Mouse (Mus musculus) CH12.LX (cell line): ENCODE results near the gene Rubcnl. TPM values are rescaled to one million over a fixed set of nuclear protein-coding genes. Genes with fewer than 3 reads are reported as not detected.

Experiments used
- DNase-seq: peaks from one replicate; pipeline ENCODE4 v3.0.0-alpha.2; 2013; ENCODE audit errors: extremely low read depth
- H3K27ac ChIP-seq: 2 replicates; pipeline ENCODE4 v1.5.1; 2012; ENCODE audit warnings: low read depth, mild to moderate bottlenecking, control low read depth, moderate library complexity; ENCODE audit not compliant: insufficient read depth
- H3K27me3 ChIP-seq: replicated peaks from 2 replicates; pipeline ENCODE3; 2012; ENCODE audit warnings: inconsistent platforms
- H3K36me3 ChIP-seq, 2 experiments: replicated peaks in 1 of 2; 2 replicates each; pipeline versions ENCODE3 to v1.6.1; 2012; ENCODE audit warnings: inconsistent platforms in 1 of 2, low read length in 1 of 2, mild to moderate bottlenecking in 1 of 2, mixed read lengths in 1 of 2, moderate library complexity in 1 of 2; ENCODE audit not compliant: control insufficient read depth in 1 of 2, insufficient read depth in 1 of 2
- H3K4me1 ChIP-seq, 2 experiments: 2 replicates each; pipeline ENCODE4 v1.6.1; 2012; ENCODE audit warnings: inconsistent platforms in 1 of 2, moderate library complexity in 1 of 2; ENCODE audit not compliant: insufficient read depth in 2 of 2, control insufficient read depth in 1 of 2
- H3K4me2 ChIP-seq: 2 replicates; pipeline ENCODE4 v1.6.1; 2012; ENCODE audit warnings: low read depth, mild to moderate bottlenecking, control low read depth; ENCODE audit not compliant: poor library complexity, insufficient read depth, severe bottlenecking
- H3K4me3 ChIP-seq, 3 experiments: fragments of 150-350 bp in 1 of 3; sonication (generic) in 1 of 3; replicated peaks in 1 of 3; 2 replicates each; pipeline versions ENCODE3 to v1.5.1; 2011 to 2012; ENCODE audit warnings: low read depth in 2 of 3, low read length in 2 of 3, mild to moderate bottlenecking in 2 of 3, moderate library complexity in 2 of 3, control low read depth in 1 of 3, improper control_type of control experiment in 1 of 3, inconsistent platforms in 1 of 3, mixed read lengths in 1 of 3; ENCODE audit not compliant: poor library complexity in 1 of 3
- H3K79me2 ChIP-seq: replicated peaks from 2 replicates; pipeline ENCODE4 v1.6.1; 2012; ENCODE audit warnings: mild to moderate bottlenecking, moderate library complexity; ENCODE audit not compliant: control insufficient read depth, poor library complexity, insufficient read depth, severe bottlenecking; ENCODE audit errors: extremely low read depth
- H3K9ac ChIP-seq: 2 replicates; pipeline ENCODE4 v1.6.1; 2012; ENCODE audit warnings: low read depth, mild to moderate bottlenecking, control low read depth, moderate library complexity; ENCODE audit not compliant: insufficient read depth
- H3K9me3 ChIP-seq: replicated peaks from 2 replicates; pipeline ENCODE3; 2012; ENCODE audit warnings: low read length, inconsistent platforms, mixed read lengths
- BHLHE40 ChIP-seq: IDR thresholded peaks from 2 replicates; pipeline ENCODE4 v1.6.1; 2011; ENCODE audit warnings: mild to moderate bottlenecking, low read depth, low read length, improper control_type of control experiment
- CHD2 ChIP-seq: IDR thresholded peaks from 2 replicates; pipeline ENCODE4 v1.6.1; 2011; ENCODE audit warnings: low read length, improper control_type of control experiment
- CTCF ChIP-seq, 2 experiments: IDR thresholded peaks in 1 of 2; conservative IDR thresholded peaks in 1 of 2; 2 replicates each; pipeline ENCODE4 v1.5.1; 2011 to 2012; ENCODE audit warnings: low read depth in 2 of 2, low read length in 2 of 2, improper control_type of control experiment in 1 of 2, inconsistent platforms in 1 of 2, mild to moderate bottlenecking in 1 of 2, moderate library complexity in 1 of 2
- E2F4 ChIP-seq: IDR thresholded peaks from 2 replicates; pipeline ENCODE4 v1.6.1; 2011; ENCODE audit warnings: low read depth, low read length, improper control_type of control experiment; ENCODE audit not compliant: insufficient replicate concordance
- ELF1 ChIP-seq: IDR thresholded peaks from 2 replicates; pipeline ENCODE4 v1.6.1; 2014; ENCODE audit warnings: low read depth, mild to moderate bottlenecking, inconsistent platforms, low read length, improper control_type of control experiment
- EP300 ChIP-seq: IDR thresholded peaks from 2 replicates; pipeline ENCODE4 v1.6.1; 2011; ENCODE audit warnings: low read length, improper control_type of control experiment
- ETS1 ChIP-seq: conservative IDR thresholded peaks from 2 replicates; pipeline ENCODE4 v1.6.1; 2012; ENCODE audit warnings: low read depth, mild to moderate bottlenecking, inconsistent platforms, low read length, improper control_type of control experiment, moderate library complexity
- GABPA ChIP-seq: IDR thresholded peaks from 2 replicates; pipeline ENCODE4 v1.6.1; 2012; ENCODE audit warnings: low read depth, low read length, improper control_type of control experiment, inconsistent platforms; ENCODE audit not compliant: insufficient replicate concordance
- HCFC1 ChIP-seq: IDR thresholded peaks from 2 replicates; pipeline ENCODE4 v1.6.1; 2012; ENCODE audit warnings: low read depth, mild to moderate bottlenecking, inconsistent platforms, low read length, improper control_type of control experiment
- JUND ChIP-seq: conservative IDR thresholded peaks from 2 replicates; pipeline ENCODE4 v1.6.1; 2011; ENCODE audit warnings: low read depth, low read length, improper control_type of control experiment
- MEF2A ChIP-seq: IDR thresholded peaks from 2 replicates; pipeline ENCODE4 v1.6.1; 2014; ENCODE audit warnings: low read depth, mild to moderate bottlenecking, inconsistent platforms, low read length, improper control_type of control experiment, borderline replicate concordance
- MYC ChIP-seq: IDR thresholded peaks from 2 replicates; pipeline ENCODE4 v1.6.1; 2011; ENCODE audit warnings: low read depth, mild to moderate bottlenecking, improper control_type of control experiment, low read length
- NRF1 ChIP-seq: IDR thresholded peaks from 2 replicates; pipeline ENCODE4 v1.6.1; 2014; ENCODE audit warnings: low read depth, mild to moderate bottlenecking, inconsistent platforms, low read length, improper control_type of control experiment, moderate library complexity
- PAX5 ChIP-seq: IDR thresholded peaks from 2 replicates; pipeline ENCODE4 v1.6.1; 2012; ENCODE audit warnings: low read length, inconsistent platforms, mixed read lengths
- POLR2AphosphoS2 ChIP-seq: IDR thresholded peaks from 2 replicates; pipeline ENCODE4 v1.6.1; 2011; ENCODE audit warnings: low read depth, low read length, improper control_type of control experiment
- RAD21 ChIP-seq: IDR thresholded peaks from 2 replicates; pipeline ENCODE4 v1.6.1; 2011; ENCODE audit warnings: low read depth, mild to moderate bottlenecking, low read length, improper control_type of control experiment, moderate library complexity
- SIN3A ChIP-seq: IDR thresholded peaks from 2 replicates; pipeline ENCODE4 v1.6.1; 2012; ENCODE audit warnings: low read length, improper control_type of control experiment, inconsistent platforms
- SMC3 ChIP-seq: IDR thresholded peaks from 2 replicates; pipeline ENCODE4 v1.6.1; 2011; ENCODE audit warnings: low read depth, low read length, improper control_type of control experiment
- TCF12 ChIP-seq: IDR thresholded peaks from 2 replicates; pipeline ENCODE4 v1.6.1; 2014; ENCODE audit warnings: low read depth, mild to moderate bottlenecking, inconsistent platforms, low read length, improper control_type of control experiment
- USF2 ChIP-seq: conservative IDR thresholded peaks from 2 replicates; pipeline ENCODE4 v1.6.1; 2011; ENCODE audit warnings: low read depth, low read length, improper control_type of control experiment
- ZC3H11A ChIP-seq: IDR thresholded peaks from 2 replicates; pipeline ENCODE4 v1.6.1; 2012; ENCODE audit warnings: low read depth, mild to moderate bottlenecking, inconsistent platforms, low read length, improper control_type of control experiment
- dilution Hi-C: fragments of 300-500 bp; cut with MboI; formaldehyde crosslinking; loops from 2 replicates; pipeline ENCODE4 v1.14.3; 2020; ENCODE audit warnings: low sequenced_read_pairs; ENCODE audit not compliant: extremely low pct_unique_long_range_greater_than_20kb, extremely low pct_ligation_motif_present
- in situ Hi-C: fragments of 300-500 bp; cut with MboI; formaldehyde crosslinking; loops from 3 replicates; pipeline ENCODE4 v1.14.3; 2019; ENCODE audit warnings: low sequenced_read_pairs, low pct_ligation_motif_present, low pct_unique_long_range_greater_than_20kb, mixed read lengths
- polyA plus RNA-seq: library from polyadenylated mRNA; unstranded; fragments of >175 nt; gene quantifications from 2 replicates; pipeline ENCODE4 v1.2.1, GENCODE M21; 2012; ENCODE audit warnings: low read depth; ENCODE audit not compliant: insufficient read length
- total RNA-seq, 2 experiments: library from RNA; depleted of rRNA; stranded (reverse); fragments of 300-350 nt in 1 of 2; fragments of >200 nt in 1 of 2; gene quantifications; 2 replicates each; pipeline ENCODE4 v1.2.3; 2012 to 2014

Gene Rubcnl
- total and polyA plus RNA-seq, 3 experiments = 24.7 to 27.2 (median 24.9) TPM

GRCm38 (mm10) chr14:75056861-75057431 is 41.1 kb downstream of the Rubcnl start (continued):
- peak; percentile 99 for TF ChIP-seq MYC
- no peak for TF ChIP-seq GABPA
- TF ChIP-seq E2F4 = no peak
- no peak for TF ChIP-seq USF2
- TF ChIP-seq MEF2A = peak; percentile 72
- peak; percentile 90 for TF ChIP-seq ETS1
- peak; percentile 67 for TF ChIP-seq TCF12
- no peak for TF ChIP-seq CTCF (conservative IDR thresholded peaks at IDR 0.05 in 1 of 2, IDR thresholded peaks at IDR 0.05 in 1 of 2; ENCODE audit: low read depth in 2 of 2, low read length in 2 of 2)
- TF ChIP-seq POLR2AphosphoS2 = no peak
- peak; percentile 93 for TF ChIP-seq SIN3A
- TF ChIP-seq EP300 = peak; percentile 94
- no peak for TF ChIP-seq PAX5
- peak; percentile 79 for TF ChIP-seq ELF1
- TF ChIP-seq HCFC1 = peak; percentile 48

GRCm38 (mm10) chr14:75060562-75060961 is 44.7 kb downstream of the Rubcnl start:
- Histone ChIP-seq H3K4me1 (peaks cover 28 to 64% of the 10 kb centered on the region in 2 experiments), H3K9me3 (no peaks in the 10 kb centered on the region), H3K27ac (no peak overlapping the region), H3K4me2 (no peak overlapping the region), H3K79me2 (no peaks in the 10 kb centered on the region), H3K4me3 (no peak overlapping the region), H3K36me3 (peaks cover 0 to 36% of the 10 kb centered on the region in 2 experiments), H3K27me3 (no peaks in the 10 kb centered on the region), H3K9ac (no peak overlapping the region)
- dilution Hi-C loops (no loop called here), in situ Hi-C loops (loop anchor here (25.0 kb wide), 1 partner anchor 652 kb away; no protein-coding TSS in a partner anchor)
- peak; percentile 74 for DNase-seq
- TF ChIP-seq BHLHE40 = no peak
- peak; percentile 82 for TF ChIP-seq SMC3
- no peak for TF ChIP-seq NRF1
- TF ChIP-seq CHD2 = no peak
- 0 out of 2 replicates have a peak, but pooled peaks have one; percentile 16 for TF ChIP-seq ELF1
- TF ChIP-seq RAD21 = peak; percentile 96
- peak; percentile 44; the same call in 1 of the 2 replicates for TF ChIP-seq ZC3H11A
- TF ChIP-seq MEF2A = peak; percentile 76; the same call in 1 of the 2 replicates
- no peak for TF ChIP-seq PAX5
- TF ChIP-seq TCF12 = no peak
- TF ChIP-seq CTCF (conservative IDR thresholded peaks at IDR 0.05 in 1 of 2, IDR thresholded peaks at IDR 0.05 in 1 of 2; ENCODE audit: low read depth in 2 of 2, low read length in 2 of 2) = peak; percentile 81 to 82
- no peak for TF ChIP-seq USF2
- TF ChIP-seq JUND = no peak
